Mouse (Mus musculus) hindbrain, embryonic 11.5 days (tissue): ENCODE measurements around the gene Nme4. TPM values are rescaled to one million over a fixed set of nuclear protein-coding genes. Genes with fewer than 3 reads are reported as not detected.

Source experiments
- ATAC-seq: fragments of 200-750 bp; cut with Nextera tagmentation; 2 replicates; pipeline ENCODE4 v1.8.0; 2017; ENCODE audit warnings: mild to moderate bottlenecking, moderate TSS enrichment, moderate library complexity; ENCODE audit not compliant: low FRiP score
- DNase-seq: peaks from one replicate; pipeline ENCODE4 v3.0.0-alpha.2; 2015; ENCODE audit warnings: low spot score
- H3K27ac ChIP-seq: fragments of 300-500 bp; sonication (generic); 2 replicates; pipeline ENCODE4 v1.5.1; 2014; ENCODE audit warnings: mild to moderate bottlenecking, low read depth, low read length
- H3K27me3 ChIP-seq: fragments of 300-500 bp; sonication (generic); 2 replicates; pipeline ENCODE4 v1.6.1; 2014; ENCODE audit warnings: mild to moderate bottlenecking, low read length, moderate library complexity, mixed read lengths; ENCODE audit not compliant: control insufficient read depth, insufficient read depth
- H3K36me3 ChIP-seq: fragments of 300-500 bp; sonication (generic); 2 replicates; pipeline ENCODE4 v1.6.1; 2014; ENCODE audit warnings: mild to moderate bottlenecking, low read length, moderate library complexity, mixed read lengths; ENCODE audit not compliant: control insufficient read depth, insufficient read depth
- H3K4me1 ChIP-seq: fragments of 300-500 bp; sonication (generic); replicated peaks from 2 replicates; pipeline ENCODE4 v1.6.1; 2014; ENCODE audit warnings: low read length, mixed read lengths; ENCODE audit not compliant: control insufficient read depth, insufficient read depth
- H3K4me2 ChIP-seq: fragments of 300-500 bp; sonication (generic); replicated peaks from 2 replicates; pipeline ENCODE4 v1.6.1; 2014; ENCODE audit warnings: mild to moderate bottlenecking, low read depth, low read length
- H3K4me3 ChIP-seq: fragments of 300-500 bp; sonication (generic); 2 replicates; pipeline ENCODE4 v1.5.1; 2014; ENCODE audit warnings: low read depth, low read length
- H3K9ac ChIP-seq: fragments of 300-500 bp; sonication (generic); 2 replicates; pipeline ENCODE4 v1.6.1; 2014; ENCODE audit warnings: low read depth, low read length
- H3K9me3 ChIP-seq: fragments of 300-500 bp; sonication (generic); 2 replicates; pipeline ENCODE4 v1.6.1; 2016; ENCODE audit warnings: low read length; ENCODE audit not compliant: control insufficient read depth
- WGBS: fragments of 180-500 bp; shearing (Covaris S2); extraction: QIAGEN DNeasy Blood & Tissue Kit; methylation state at CpG from one replicate; pipeline ENCODE4 v1.1.7; 2014; 5-methylcytosine and 5-hydroxymethylcytosine counted together
- polyA plus RNA-seq: library from polyadenylated mRNA; unstranded; fragments of >200 nt; fragmentation: Nextera tagmentation; extraction: Ambion mirVana; gene quantifications from 2 replicates; pipeline ENCODE4 v1.2.1, GENCODE M21; 2014

Nme4 gene
- polyA plus RNA-seq, 1 experiment from 2014 or later, result 60.3 TPM

- no peak overlapping the region for H3K4me2 ChIP-seq
- H3K36me3 ChIP-seq, result no peaks in the 10 kb centered on the region
- H3K4me3 ChIP-seq, result no peak overlapping the region
- H3K4me1 ChIP-seq, result peaks cover 3% of the 10 kb centered on the region; the same call in 1 of the 2 replicates
- no peak for DNase-seq
- H3K9me3 ChIP-seq, result no peaks in the 10 kb centered on the region
- WGBS, result 64% methylated on average over 10 of the region's 10 CpGs
- no peak overlapping the region for H3K27ac ChIP-seq
- no peaks in the 10 kb centered on the region for H3K27me3 ChIP-seq
- no peak overlapping the region for H3K9ac ChIP-seq
- ATAC-seq, result no peak
These were observed 49.0 kb downstream of the Nme4 start for GRCm38 (mm10) chr17:26046253-26046997.

GRCm38 (mm10) chr17:26045285-26045684, 50.1 kb downstream of the Nme4 start:
- Histone ChIP-seq H3K36me3 (no peaks in the 10 kb centered on the region), H3K27me3 (no peaks in the 10 kb centered on the region), H3K9ac (no peak overlapping the region), H3K9me3 (no peaks in the 10 kb centered on the region), H3K27ac (no peak overlapping the region), H3K4me2 (no peak overlapping the region), H3K4me1 (peaks cover 3% of the 10 kb centered on the region; the same call in 1 of the 2 replicates), H3K4me3 (no peak overlapping the region)
- 73% methylated on average over 4 of the region's 4 CpGs for WGBS
- DNase-seq, result no peak
- no peak for ATAC-seq

DNA sequence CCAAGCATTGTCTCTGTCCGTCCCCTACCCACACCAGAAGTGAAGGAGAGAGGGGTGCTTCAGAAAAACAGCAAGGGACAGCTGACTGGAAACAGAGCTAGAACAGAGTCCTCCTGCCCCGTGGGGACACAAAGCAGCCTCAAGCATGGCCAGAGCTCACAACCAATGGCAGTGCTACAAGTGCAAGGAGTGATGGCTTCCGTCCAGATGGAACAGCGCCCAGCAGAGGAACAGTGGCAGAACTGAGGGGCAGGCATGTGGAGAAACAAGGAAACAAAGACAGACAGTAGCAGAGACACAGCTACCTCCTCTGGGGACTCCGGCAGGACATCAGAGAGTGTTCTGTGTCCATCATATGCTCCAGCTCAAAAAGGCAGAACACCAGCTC, 52.2 kb downstream of the Nme4 start:
- Histone ChIP-seq H3K4me1 (peaks cover 3% of the 10 kb centered on the region; the same call in 1 of the 2 replicates), H3K4me2 (no peak overlapping the region), H3K27ac (no peak overlapping the region), H3K36me3 (no peaks in the 10 kb centered on the region), H3K9ac (no peak overlapping the region), H3K27me3 (no peaks in the 10 kb centered on the region), H3K9me3 (no peaks in the 10 kb centered on the region), H3K4me3 (no peak overlapping the region)
- DNase-seq, result no peak
- no peak for ATAC-seq
- 71% methylated on average over 5 of the region's 5 CpGs for WGBS

GRCm38 (mm10) chr17:26042599-26043248, 52.7 kb downstream of the Nme4 start:
- no peaks in the 10 kb centered on the region for H3K27me3 ChIP-seq
- H3K4me1 ChIP-seq, result peaks cover 3% of the 10 kb centered on the region; the same call in 1 of the 2 replicates
- H3K4me2 ChIP-seq, result no peak overlapping the region
- no peak overlapping the region for H3K9ac ChIP-seq
- H3K9me3 ChIP-seq, result no peaks in the 10 kb centered on the region
- H3K27ac ChIP-seq, result no peak overlapping the region
- DNase-seq (no peak), ATAC-seq (no peak)
- 88% methylated on average over 13 of the region's 13 CpGs for WGBS
- no peak overlapping the region for H3K4me3 ChIP-seq
- no peaks in the 10 kb centered on the region for H3K36me3 ChIP-seq

Other genes with a start within 250 kb of the Nme4 start
- gene Wdr90, start 234.1 kb downstream of the Nme4 start, polyA plus RNA-seq, result 13.4 and 14.3 TPM in 2 replicates
- gene Mcrip2, start 226.8 kb downstream of the Nme4 start, polyA plus RNA-seq, result 7.0 and 8.3 TPM in 2 replicates
- 53.2 and 56.6 TPM in 2 replicates for gene Mettl26, start 220.5 kb downstream of the Nme4 start, polyA plus RNA-seq
- 0.71 and 1.3 TPM in 2 replicates for gene Wfikkn1, start 214.7 kb downstream of the Nme4 start, polyA plus RNA-seq
- 19.1 and 19.5 TPM in 2 replicates for gene Rab40c, start 175.9 kb downstream of the Nme4 start, polyA plus RNA-seq
- gene Pigq, start 150.7 kb downstream of the Nme4 start, polyA plus RNA-seq, result 45.4 and 47.4 TPM in 2 replicates
- gene Nhlrc4, start 150.6 kb downstream of the Nme4 start, polyA plus RNA-seq, result 0.15 and 0.27 TPM in 2 replicates
- 0.18 and 0.19 TPM in 2 replicates for gene A930017K11Rik, start 143.0 kb downstream of the Nme4 start, polyA plus RNA-seq
- 19.5 and 20.3 TPM in 2 replicates for gene Capn15, start 109.8 kb downstream of the Nme4 start, polyA plus RNA-seq
- 19.6 and 20.4 TPM in 2 replicates for gene Rab11fip3, start 26.0 kb downstream of the Nme4 start, polyA plus RNA-seq
- 20.4 and 24.7 TPM in 2 replicates for gene Decr2, start 5.3 kb downstream of the Nme4 start, polyA plus RNA-seq
- 1.0 and 1.1 TPM in 2 replicates for gene Tmem8, start 17.7 kb upstream of the Nme4 start, polyA plus RNA-seq
- gene Mrpl28, start 27.9 kb upstream of the Nme4 start, polyA plus RNA-seq, result 244 TPM in 2 replicates
- 8.6 and 12.4 TPM in 2 replicates for gene Axin1, start 43.1 kb upstream of the Nme4 start, polyA plus RNA-seq
- gene Pdia2, start 103.5 kb upstream of the Nme4 start, polyA plus RNA-seq, result 0.27 and 0.46 TPM in 2 replicates
- 1.0 and 2.6 TPM in 2 replicates for gene Rgs11, start 107.3 kb upstream of the Nme4 start, polyA plus RNA-seq
- gene Arhgdig, start 112.2 kb upstream of the Nme4 start, polyA plus RNA-seq, result 9.9 and 10.0 TPM in 2 replicates
- gene Fam234a, start 148.6 kb upstream of the Nme4 start, polyA plus RNA-seq, result 18.7 and 20.1 TPM in 2 replicates
- gene Luc7l, start 157.3 kb upstream of the Nme4 start, polyA plus RNA-seq, result 131 and 133 TPM in 2 replicates